Mouse (Mus musculus) neural tube, embryonic 12.5 days (tissue): Measurements from ENCODE around the gene Dcaf15. TPM values are rescaled to one million over a fixed set of nuclear protein-coding genes. Genes with fewer than 3 reads are reported as not detected.

Experiments used
- ATAC-seq: fragments of 200-750 bp; cut with Nextera tagmentation; 2 replicates; pipeline ENCODE4 v1.8.0; 2017; ENCODE audit warnings: low read depth, mild to moderate bottlenecking, moderate TSS enrichment, moderate library complexity; ENCODE audit not compliant: low FRiP score
- H3K27ac ChIP-seq: fragments of 300-500 bp; sonication (generic); 2 replicates; pipeline ENCODE4 v1.5.1; 2016
- H3K27me3 ChIP-seq: fragments of 300-500 bp; sonication (generic); replicated peaks from 2 replicates; pipeline ENCODE4 v1.6.1; 2016; ENCODE audit warnings: mild to moderate bottlenecking
- H3K36me3 ChIP-seq: fragments of 300-500 bp; sonication (generic); 2 replicates; pipeline ENCODE4 v1.6.1; 2016; ENCODE audit warnings: mild to moderate bottlenecking
- H3K4me1 ChIP-seq: fragments of 300-500 bp; sonication (generic); 2 replicates; pipeline ENCODE4 v1.6.1; 2016
- H3K4me2 ChIP-seq: fragments of 300-500 bp; sonication (generic); replicated peaks from 2 replicates; pipeline ENCODE4 v1.6.1; 2016; ENCODE audit warnings: mild to moderate bottlenecking
- H3K4me3 ChIP-seq: fragments of 300-500 bp; sonication (generic); 2 replicates; pipeline ENCODE4 v1.5.1; 2016
- H3K9ac ChIP-seq: fragments of 300-500 bp; sonication (generic); 2 replicates; pipeline ENCODE4 v1.6.1; 2016; ENCODE audit warnings: mild to moderate bottlenecking
- H3K9me3 ChIP-seq: fragments of 300-500 bp; sonication (generic); 2 replicates; pipeline ENCODE4 v1.6.1; 2016; ENCODE audit warnings: mild to moderate bottlenecking
- WGBS: fragments of 180-500 bp; shearing (Covaris S2); methylation state at CpG from one replicate; pipeline ENCODE4 v1.1.7; 2016; 5-methylcytosine and 5-hydroxymethylcytosine counted together
- polyA plus RNA-seq: library from polyadenylated mRNA; unstranded; fragments of >200 nt; fragmentation: Nextera tagmentation; extraction: Ambion mirVana; gene quantifications from 2 replicates; pipeline ENCODE4 v1.2.1, GENCODE M21; 2016

Gene Dcaf15
- polyA plus RNA-seq: 18.0 and 19.6 TPM in 2 replicates

DNA sequence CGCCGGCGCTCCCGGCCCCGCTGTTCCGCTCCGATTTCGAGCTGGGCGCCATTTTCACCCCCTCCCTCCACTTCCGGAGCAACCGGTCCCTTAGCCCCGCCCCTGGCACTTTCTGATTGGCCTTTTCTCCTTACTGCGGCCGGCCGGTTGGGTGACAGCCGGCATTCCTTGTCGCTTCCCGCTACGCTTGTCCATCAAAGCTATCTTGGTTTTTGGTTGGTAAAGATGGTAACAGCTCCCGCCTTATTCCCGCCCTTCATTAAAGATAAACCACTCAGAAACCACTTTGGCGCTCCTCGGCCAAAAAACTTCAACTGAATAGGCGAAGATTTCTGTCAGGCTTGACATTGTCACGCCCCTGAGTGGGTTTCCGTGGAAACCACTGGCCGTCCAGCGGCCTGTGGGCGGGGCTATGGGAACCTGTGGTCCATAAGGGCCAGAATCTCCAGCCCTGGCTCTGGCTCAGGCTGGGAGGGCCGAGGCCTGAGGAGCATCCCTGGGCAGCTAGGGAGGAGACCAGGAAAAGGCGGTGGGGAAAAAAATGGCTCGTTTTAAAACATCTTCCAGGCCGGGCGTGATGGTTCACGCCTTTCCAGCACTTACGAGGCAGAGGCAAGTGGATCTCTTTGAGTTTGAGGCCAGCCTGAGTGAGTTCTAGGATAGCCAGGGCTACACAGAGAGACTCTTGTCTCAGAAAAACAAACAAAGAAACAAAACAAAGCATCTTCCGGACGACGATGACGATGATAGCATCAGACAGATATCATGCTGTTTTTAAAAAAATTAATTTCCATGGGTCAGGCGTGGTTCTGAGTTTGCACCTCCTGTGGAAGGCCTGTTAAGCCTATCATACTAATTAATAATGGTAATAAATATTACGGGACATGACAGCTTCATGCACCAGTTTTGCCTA is at the start of gene Dcaf15:
TSS of gene Dcaf15 (minus strand) at position 72 of the 913 bp plus-strand sequence.
- peaks cover 20% of the 10 kb centered on the region for H3K36me3 ChIP-seq
- no peaks in the 10 kb centered on the region for H3K9me3 ChIP-seq
- peaks cover 27% of the 10 kb centered on the region for H3K4me1 ChIP-seq
- H3K4me2 ChIP-seq: peak within 1 kb of the TSS; percentile 88
- peak within 1 kb of the TSS; percentile 84 for H3K9ac ChIP-seq
- no peaks in the 10 kb centered on the region for H3K27me3 ChIP-seq
- peak; percentile 97 for ATAC-seq
- H3K27ac ChIP-seq: peak within 1 kb of the TSS; percentile 83
- peak within 1 kb of the TSS; percentile 70 for H3K4me3 ChIP-seq
- 8% methylated on average over 42 of the region's 42 CpGs for WGBS

DNA sequence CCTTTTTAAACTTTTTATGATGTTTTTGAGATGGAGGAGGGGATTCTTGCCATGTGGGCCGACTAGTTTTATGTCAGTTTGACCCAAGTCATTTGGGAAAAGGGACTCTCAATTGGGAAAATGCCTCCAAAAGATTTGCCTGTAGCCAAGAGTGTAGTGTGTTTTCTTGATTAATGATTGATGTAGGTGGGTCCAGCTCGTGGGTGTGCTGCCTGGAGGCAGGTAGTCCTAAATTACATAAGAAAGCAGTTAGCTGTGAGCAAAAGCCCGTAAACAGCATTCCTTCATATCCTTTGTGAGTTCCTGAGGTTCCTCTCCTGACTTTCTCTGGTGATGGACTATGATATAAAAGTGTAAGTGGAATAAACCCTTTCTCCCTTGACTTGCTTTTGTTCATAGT is 44.6 kb upstream of the Dcaf15 start:
- no peak overlapping the region for H3K9ac ChIP-seq
- no peak for ATAC-seq
- H3K9me3 ChIP-seq: no peaks in the 10 kb centered on the region
- peaks cover 13% of the 10 kb centered on the region for H3K4me1 ChIP-seq
- no peak overlapping the region for H3K4me3 ChIP-seq
- peaks cover 7% of the 10 kb centered on the region for H3K36me3 ChIP-seq
- no peaks in the 10 kb centered on the region for H3K27me3 ChIP-seq
- WGBS: 73% methylated on average over 3 of the region's 3 CpGs
- H3K27ac ChIP-seq: no peak overlapping the region
- no peak overlapping the region for H3K4me2 ChIP-seq

DNA sequence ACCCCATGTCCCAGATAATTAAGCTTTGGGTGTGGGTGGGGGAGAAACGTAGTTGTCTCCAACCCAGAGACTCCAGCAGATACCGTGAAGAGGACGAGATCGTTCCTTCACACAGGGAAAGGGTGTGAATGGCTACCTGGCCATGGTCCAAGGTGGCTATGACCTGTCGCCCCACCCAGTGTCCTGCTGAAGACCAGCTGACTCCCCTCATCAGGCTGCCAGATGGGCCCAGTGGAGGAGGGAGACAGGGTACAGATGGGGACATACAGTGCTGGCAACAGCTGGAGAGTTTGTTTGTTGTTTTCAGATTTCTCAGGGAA is 43.9 kb upstream of the Dcaf15 start:
- Histone ChIP-seq H3K36me3 (peaks cover 14% of the 10 kb centered on the region), H3K9me3 (no peaks in the 10 kb centered on the region), H3K4me3 (no peak overlapping the region), H3K27me3 (no peaks in the 10 kb centered on the region), H3K4me1 (peaks cover 13% of the 10 kb centered on the region), H3K9ac (0 out of 2 replicates have a peak overlapping the region, but pooled peaks have one; percentile 73), H3K27ac (no peak overlapping the region), H3K4me2 (peak overlapping the region; percentile 95)
- WGBS: 90% methylated on average over 5 of the region's 5 CpGs
- ATAC-seq: 0 out of 2 replicates have a peak, but pooled peaks have one; percentile 6

DNA sequence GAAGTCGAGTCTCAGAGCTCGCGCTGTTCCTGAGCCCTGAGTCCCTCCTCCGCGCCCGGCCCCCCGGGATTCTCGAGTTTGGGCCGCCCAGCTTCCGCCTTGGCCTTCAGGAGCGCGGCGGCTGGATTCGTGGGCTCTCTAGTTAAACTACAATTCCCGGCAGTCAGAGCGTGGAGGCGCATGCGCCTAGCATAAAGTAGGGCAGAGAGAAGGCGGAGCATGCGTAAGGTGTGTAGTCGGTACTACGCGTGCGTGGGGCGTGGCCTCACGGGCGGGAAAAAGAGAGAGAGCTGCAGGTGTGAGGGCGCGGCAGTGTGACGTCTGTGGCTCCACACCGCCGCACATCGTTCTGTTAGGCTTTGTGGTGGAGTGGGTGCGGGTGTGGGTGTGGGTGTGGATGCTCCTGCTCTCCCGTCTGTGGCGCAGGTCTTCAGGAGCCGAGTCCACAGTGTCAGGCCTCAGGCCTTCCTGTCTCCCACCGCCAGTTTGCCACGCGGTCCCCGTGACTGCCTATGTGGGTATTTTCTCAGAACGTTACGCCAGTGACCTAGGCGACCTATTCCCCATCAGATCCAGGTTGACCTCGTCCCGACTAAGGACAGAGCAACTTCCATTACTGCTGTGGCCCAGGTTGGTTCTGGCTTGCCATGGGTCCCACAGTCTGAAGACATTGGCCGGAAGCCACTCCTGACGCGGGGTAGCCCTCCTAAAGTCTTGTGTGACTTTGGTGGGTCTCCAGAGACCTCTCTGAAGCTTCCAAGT is 43.4 kb upstream of the Dcaf15 start, which contains the start of the genes Cc2d1a and 4930432K21Rik:
TSS of gene Cc2d1a (minus strand) at position 168 of the 762 bp plus-strand sequence.
TSS of gene 4930432K21Rik (plus strand) at position 257 of the 762 bp plus-strand sequence.
- H3K27ac ChIP-seq: no peak within 1 kb of the TSS

DNA sequence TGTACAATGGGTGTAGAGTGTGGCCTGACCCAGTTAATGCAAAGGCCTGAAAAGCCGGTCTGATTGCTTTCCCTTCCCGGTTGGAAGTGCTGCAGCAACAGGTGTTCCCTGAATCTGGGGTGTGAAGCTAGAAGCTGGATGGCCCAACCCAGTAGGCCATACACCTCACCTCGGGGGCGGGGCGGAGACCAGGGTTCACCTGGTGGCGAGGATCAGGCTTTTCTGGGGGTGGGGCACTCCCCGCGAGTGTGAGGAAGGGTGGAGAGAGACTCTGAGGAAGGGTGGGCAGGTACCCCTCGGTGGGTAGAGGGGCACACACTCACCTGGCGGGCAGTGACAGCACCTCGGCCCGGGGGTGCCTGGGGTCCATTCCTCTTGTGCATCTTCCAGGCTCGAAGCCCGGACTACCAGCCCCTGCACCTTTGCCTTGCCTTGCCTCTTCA is 42.8 kb upstream of the Dcaf15 start:
- Histone ChIP-seq H3K9me3 (no peaks in the 10 kb centered on the region), H3K36me3 (peaks cover 26% of the 10 kb centered on the region), H3K27me3 (no peaks in the 10 kb centered on the region), H3K27ac (no peak overlapping the region), H3K4me2 (peak overlapping the region; percentile 95), H3K9ac (peak overlapping the region; percentile 73), H3K4me1 (peaks cover 13% of the 10 kb centered on the region), H3K4me3 (peak overlapping the region; percentile 52)
- WGBS: 8% methylated on average over 14 of the region's 14 CpGs
- peak; percentile 62 for ATAC-seq

More for the DNA sequence above, 43.4 kb upstream of the Dcaf15 start, which contains the start of the genes Cc2d1a and 4930432K21Rik:
- Histone ChIP-seq H3K4me2 (peak within 1 kb of the TSS; percentile 95), H3K4me3 (peak within 1 kb of the TSS; percentile 52), H3K27me3 (no peaks in the 10 kb centered on the region), H3K9me3 (no peaks in the 10 kb centered on the region), H3K4me1 (peaks cover 13% of the 10 kb centered on the region), H3K36me3 (peaks cover 19% of the 10 kb centered on the region), H3K9ac (peak within 1 kb of the TSS; percentile 73)
- ATAC-seq: peak; percentile 93
- WGBS: 17% methylated on average over 49 of the region's 49 CpGs

DNA sequence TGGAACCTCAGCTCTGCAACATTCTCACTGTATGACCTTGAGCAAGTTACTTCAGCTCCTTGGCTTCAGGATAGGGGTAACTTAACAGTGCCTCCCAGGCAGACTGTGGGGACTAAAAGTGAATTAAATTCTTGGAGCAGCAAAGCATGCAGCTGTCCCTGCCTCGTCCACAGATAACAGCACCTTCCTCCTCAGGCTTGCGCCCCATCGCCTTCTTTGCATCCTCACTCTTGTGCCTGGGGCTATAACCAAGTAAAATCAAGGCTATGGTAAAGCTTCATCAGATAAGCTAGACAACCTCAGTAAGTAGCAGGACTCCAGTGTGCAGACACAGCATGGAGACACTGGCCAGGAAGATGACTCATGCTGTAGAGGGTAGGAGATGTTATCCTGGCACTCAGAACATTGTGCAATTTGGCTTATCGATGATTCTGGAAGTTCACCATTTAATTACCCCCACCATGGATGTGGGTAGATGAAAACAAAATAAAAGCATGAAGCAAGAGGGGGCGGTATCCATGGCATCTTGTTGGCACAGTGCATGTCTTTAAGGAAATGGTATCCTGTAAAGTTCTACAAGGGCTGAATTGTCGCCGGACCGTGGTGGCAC is 40.2 kb upstream of the Dcaf15 start:
- no peak overlapping the region for H3K4me2 ChIP-seq
- H3K36me3 ChIP-seq: peaks cover 45% of the 10 kb centered on the region
- no peak overlapping the region for H3K4me3 ChIP-seq
- no peak overlapping the region for H3K9ac ChIP-seq
- no peak for ATAC-seq
- WGBS: 96% methylated on average over 8 of the region's 8 CpGs
- H3K27ac ChIP-seq: no peak overlapping the region
- H3K4me1 ChIP-seq: peaks cover 13% of the 10 kb centered on the region
- no peaks in the 10 kb centered on the region for H3K9me3 ChIP-seq
- H3K27me3 ChIP-seq: no peaks in the 10 kb centered on the region

DNA sequence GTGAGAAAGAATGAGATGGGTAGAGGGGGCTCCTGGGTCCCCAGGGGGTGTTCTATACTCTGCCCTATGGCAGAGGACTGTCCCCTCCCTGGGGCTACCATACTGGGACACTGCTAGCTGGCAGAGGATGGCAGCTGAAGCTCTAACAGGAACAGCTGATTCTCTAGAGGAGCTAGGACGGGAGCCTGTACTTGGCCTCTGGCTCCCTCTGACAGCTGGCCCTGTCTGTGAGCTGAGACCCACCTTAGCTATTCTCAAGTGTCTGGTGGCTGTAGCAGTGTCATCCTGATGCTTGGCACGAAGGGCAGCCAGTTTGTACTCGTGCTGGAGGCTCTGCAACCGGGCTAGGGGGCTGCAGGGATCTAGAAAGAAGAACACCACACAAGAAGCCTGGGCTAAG is 36.3 kb upstream of the Dcaf15 start:
- Histone ChIP-seq H3K9me3 (no peaks in the 10 kb centered on the region), H3K4me3 (no peak overlapping the region), H3K9ac (no peak overlapping the region), H3K36me3 (peaks cover 84% of the 10 kb centered on the region), H3K27ac (no peak overlapping the region), H3K27me3 (no peaks in the 10 kb centered on the region), H3K4me2 (no peak overlapping the region), H3K4me1 (no peaks in the 10 kb centered on the region)
- no peak for ATAC-seq
- 89% methylated on average over 4 of the region's 4 CpGs for WGBS

DNA sequence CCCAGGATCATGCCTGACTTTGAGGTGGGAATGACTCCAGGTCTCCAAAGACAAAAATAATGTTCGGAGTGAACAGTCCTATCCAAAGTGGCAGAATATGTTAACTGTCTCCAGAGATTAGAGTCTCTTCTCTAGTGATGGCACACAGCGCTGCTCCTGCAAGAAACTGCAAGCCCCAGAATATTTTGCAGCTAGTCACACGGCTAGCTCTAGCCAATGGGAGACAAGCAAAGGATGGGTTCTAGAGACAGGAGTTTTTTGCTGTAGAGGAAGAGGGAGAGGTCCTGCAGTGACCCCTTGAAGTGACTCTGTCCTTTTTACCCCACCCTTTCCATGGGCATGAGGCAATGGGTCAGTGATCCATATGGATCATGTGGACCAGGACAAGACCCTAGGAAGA is 33.3 kb upstream of the Dcaf15 start:
- no peak overlapping the region for H3K4me3 ChIP-seq
- no peak for ATAC-seq
- WGBS: 93% methylated on average over 3 of the region's 3 CpGs
- no peak overlapping the region for H3K27ac ChIP-seq
- H3K9me3 ChIP-seq: no peaks in the 10 kb centered on the region
- peaks cover 97% of the 10 kb centered on the region for H3K36me3 ChIP-seq
- H3K9ac ChIP-seq: no peak overlapping the region
- no peaks in the 10 kb centered on the region for H3K4me1 ChIP-seq
- no peak overlapping the region for H3K4me2 ChIP-seq
- H3K27me3 ChIP-seq: no peaks in the 10 kb centered on the region

DNA sequence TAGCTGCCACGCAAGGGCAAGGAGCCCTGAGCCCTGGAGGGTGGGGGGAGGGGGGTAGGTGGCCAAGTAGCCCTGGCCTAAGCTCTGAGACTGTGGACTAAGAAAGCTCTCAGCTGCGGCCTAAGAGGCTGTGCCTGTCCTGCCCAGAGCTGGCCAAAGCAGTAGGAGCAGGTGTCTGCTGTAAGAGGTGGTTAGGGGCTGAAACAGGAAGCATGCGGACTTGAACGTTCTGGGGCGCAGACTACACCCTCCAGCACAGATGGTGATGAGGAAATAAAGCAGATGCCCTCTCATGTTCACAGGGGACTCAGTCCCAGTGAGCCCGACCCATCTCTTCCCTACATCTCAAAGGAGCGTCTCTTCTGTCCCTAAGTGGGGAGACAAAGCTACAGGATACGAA is 27.7 kb upstream of the Dcaf15 start:
- H3K9ac ChIP-seq: no peak overlapping the region
- no peak for ATAC-seq
- peaks cover 55% of the 10 kb centered on the region for H3K36me3 ChIP-seq

DNA sequence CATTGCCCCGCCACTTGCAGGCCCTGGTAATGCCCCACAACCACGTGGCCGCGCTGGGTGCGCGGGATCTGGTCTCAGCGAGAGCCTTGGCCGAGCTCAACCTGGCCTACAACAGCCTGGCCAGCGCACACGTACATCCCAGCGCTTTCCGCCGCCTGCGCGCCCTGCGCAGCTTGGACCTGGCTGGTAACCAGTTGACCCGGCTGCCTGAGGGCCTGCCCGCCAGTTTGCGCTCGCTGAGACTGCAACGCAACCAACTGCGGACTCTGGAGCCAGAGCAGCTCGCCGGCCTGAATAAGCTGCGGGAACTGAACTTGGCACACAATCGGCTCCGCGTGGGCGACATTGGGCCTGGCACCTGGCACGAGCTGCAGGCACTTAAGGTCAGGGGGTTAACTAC is 26.2 kb upstream of the Dcaf15 start:
- H3K4me2 ChIP-seq: no peak overlapping the region
- ATAC-seq: no peak
- WGBS: 40% methylated on average over 30 of the region's 30 CpGs
- no peaks in the 10 kb centered on the region for H3K9me3 ChIP-seq
- no peak overlapping the region for H3K4me3 ChIP-seq
- H3K27ac ChIP-seq: no peak overlapping the region
- H3K9ac ChIP-seq: no peak overlapping the region
- H3K27me3 ChIP-seq: 0 out of 2 replicates have a peak, but pooled peaks cover 7% of the 10 kb centered on the region
- no peaks in the 10 kb centered on the region for H3K4me1 ChIP-seq
- peaks cover 41% of the 10 kb centered on the region for H3K36me3 ChIP-seq

More for the DNA sequence above, 27.7 kb upstream of the Dcaf15 start:
- 90% methylated on average over 8 of the region's 8 CpGs for WGBS
- H3K9me3 ChIP-seq: no peaks in the 10 kb centered on the region
- H3K27me3 ChIP-seq: 0 out of 2 replicates have a peak, but pooled peaks cover 7% of the 10 kb centered on the region
- no peak overlapping the region for H3K4me3 ChIP-seq
- H3K4me2 ChIP-seq: no peak overlapping the region
- H3K27ac ChIP-seq: no peak overlapping the region
- H3K4me1 ChIP-seq: no peaks in the 10 kb centered on the region

DNA sequence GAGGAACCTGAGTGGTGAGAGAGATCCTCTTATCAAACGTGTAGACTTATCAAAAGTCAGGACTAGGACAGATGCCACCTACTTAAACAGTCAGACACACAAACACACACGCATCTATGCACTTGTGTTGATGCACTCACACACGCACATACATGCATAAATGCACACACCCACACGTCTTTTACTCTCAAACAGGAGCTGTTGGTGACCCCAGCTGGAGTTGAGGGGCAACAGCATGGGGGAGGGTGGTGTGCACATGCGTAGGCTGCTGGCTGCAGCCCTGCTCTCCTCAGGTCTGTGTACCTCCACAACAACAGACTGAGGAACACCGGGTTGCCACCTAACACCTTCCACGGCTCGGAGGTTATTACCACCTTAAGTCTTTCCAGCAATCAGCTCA is 23.7 kb upstream of the Dcaf15 start:
- Histone ChIP-seq H3K4me1 (no peaks in the 10 kb centered on the region), H3K9me3 (no peaks in the 10 kb centered on the region), H3K9ac (no peak overlapping the region), H3K27me3 (0 out of 2 replicates have a peak, but pooled peaks cover 7% of the 10 kb centered on the region), H3K27ac (no peak overlapping the region), H3K4me3 (no peak overlapping the region), H3K4me2 (no peak overlapping the region), H3K36me3 (peaks cover 16% of the 10 kb centered on the region)
- 73% methylated on average over 8 of the region's 8 CpGs for WGBS
- ATAC-seq: no peak
